Mouse (Mus musculus) neural tube, embryonic 15.5 days (tissue): ENCODE results near the gene Notch3. TPM values are rescaled to one million over a fixed set of nuclear protein-coding genes. Genes with fewer than 3 reads are reported as not detected.

Source experiments
- ATAC-seq: fragments of 200-750 bp; cut with Nextera tagmentation; 2 replicates; pipeline ENCODE4 v1.8.0; 2017; ENCODE audit warnings: mild to moderate bottlenecking, moderate TSS enrichment, moderate library complexity; ENCODE audit not compliant: low FRiP score
- H3K27ac ChIP-seq: fragments of 300-500 bp; sonication (generic); replicated peaks from 2 replicates; pipeline ENCODE4 v1.5.1; 2015; ENCODE audit warnings: mild to moderate bottlenecking, inconsistent platforms
- H3K27me3 ChIP-seq: fragments of 300-500 bp; sonication (generic); replicated peaks from 2 replicates; pipeline ENCODE4 v1.6.1; 2015; ENCODE audit warnings: inconsistent platforms
- H3K36me3 ChIP-seq: fragments of 300-500 bp; sonication (generic); 2 replicates; pipeline ENCODE4 v1.6.1; 2015; ENCODE audit warnings: inconsistent platforms
- H3K4me1 ChIP-seq: fragments of 300-500 bp; sonication (generic); 2 replicates; pipeline ENCODE4 v1.6.1; 2015; ENCODE audit warnings: inconsistent platforms
- H3K4me2 ChIP-seq: fragments of 300-500 bp; sonication (generic); 2 replicates; pipeline ENCODE4 v1.6.1; 2015; ENCODE audit warnings: inconsistent platforms, mild to moderate bottlenecking, moderate library complexity
- H3K4me3 ChIP-seq: fragments of 300-500 bp; sonication (generic); replicated peaks from 2 replicates; pipeline ENCODE4 v1.5.1; 2015; ENCODE audit warnings: mild to moderate bottlenecking, inconsistent platforms
- H3K9ac ChIP-seq: fragments of 300-500 bp; sonication (generic); replicated peaks from 2 replicates; pipeline ENCODE4 v1.6.1; 2015; ENCODE audit warnings: mild to moderate bottlenecking, inconsistent platforms
- H3K9me3 ChIP-seq: fragments of 300-500 bp; sonication (generic); replicated peaks from 2 replicates; pipeline ENCODE4 v1.6.1; 2016; ENCODE audit warnings: inconsistent platforms
- WGBS: fragments of 180-500 bp; shearing (Covaris S2); methylation state at CpG from one replicate; pipeline ENCODE4 v1.1.7; 2015; ENCODE audit warnings: mixed read lengths; 5-methylcytosine and 5-hydroxymethylcytosine counted together
- polyA plus RNA-seq: library from polyadenylated mRNA; unstranded; fragments of >200 nt; fragmentation: Nextera tagmentation; extraction: Ambion mirVana; gene quantifications from 2 replicates; pipeline ENCODE4 v1.2.1, GENCODE M21; 2015

The Notch3 gene
- polyA plus RNA-seq, 1 experiment from 2014 or later = 6.1 TPM

GRCm38 (mm10) chr17:32165266-32165802 lies 1.3 kb downstream of the Notch3 start:
- peak overlapping the region; percentile 64 for H3K9ac ChIP-seq
- peak overlapping the region; percentile 54 for H3K4me3 ChIP-seq
- no peaks in the 10 kb centered on the region for H3K27me3 ChIP-seq
- peaks cover 40% of the 10 kb centered on the region for H3K4me1 ChIP-seq
- H3K27ac ChIP-seq = peak overlapping the region; percentile 80
- peak; percentile 46 for ATAC-seq
- 1% methylated on average over 9 of the region's 9 CpGs for WGBS
- no peaks in the 10 kb centered on the region for H3K36me3 ChIP-seq
- H3K9me3 ChIP-seq = no peaks in the 10 kb centered on the region
- H3K4me2 ChIP-seq = peak overlapping the region; percentile 94

GRCm38 (mm10) chr17:32164780-32165179 lies 1.9 kb downstream of the Notch3 start:
- peaks cover 40% of the 10 kb centered on the region for H3K4me1 ChIP-seq
- ATAC-seq = no peak

GRCm38 (mm10) chr17:32163910-32164650 lies 2.6 kb downstream of the Notch3 start:
- no peak for ATAC-seq
- 54% methylated on average over 6 of the region's 6 CpGs for whole genome bisulfite sequencing
- no peaks in the 10 kb centered on the region for H3K9me3 ChIP-seq
- no peak overlapping the region for H3K4me3 ChIP-seq
- H3K4me1 ChIP-seq = peaks cover 40% of the 10 kb centered on the region
- peak overlapping the region; percentile 90 for H3K4me2 ChIP-seq
- H3K27me3 ChIP-seq = no peaks in the 10 kb centered on the region
- H3K9ac ChIP-seq = no peak overlapping the region
- H3K27ac ChIP-seq = peak overlapping the region; percentile 62
- no peaks in the 10 kb centered on the region for H3K36me3 ChIP-seq

More at GRCm38 (mm10) chr17:32164780-32165179, 1.9 kb downstream of the Notch3 start:
- H3K9ac ChIP-seq = no peak overlapping the region
- 0 out of 2 replicates have a peak overlapping the region, but pooled peaks have one; percentile 94 for H3K4me2 ChIP-seq
- H3K27me3 ChIP-seq = no peaks in the 10 kb centered on the region
- no peak overlapping the region for H3K4me3 ChIP-seq
- peak overlapping the region; percentile 62 for H3K27ac ChIP-seq
- H3K9me3 ChIP-seq = no peaks in the 10 kb centered on the region
- H3K36me3 ChIP-seq = no peaks in the 10 kb centered on the region

GRCm38 (mm10) chr17:32162112-32162850 lies 4.4 kb downstream of the Notch3 start:
- peak overlapping the region; percentile 55 for H3K4me3 ChIP-seq
- peak; percentile 54 for ATAC-seq
- H3K4me1 ChIP-seq = peaks cover 40% of the 10 kb centered on the region
- H3K9me3 ChIP-seq = no peaks in the 10 kb centered on the region
- peak overlapping the region; percentile 60; the same call in 1 of the 2 replicates for H3K27ac ChIP-seq
- H3K27me3 ChIP-seq = no peaks in the 10 kb centered on the region
- peak overlapping the region; percentile 90 for H3K4me2 ChIP-seq
- peak overlapping the region; percentile 51 for H3K9ac ChIP-seq
- 2% methylated on average over 55 of the region's 58 CpGs for WGBS
- H3K36me3 ChIP-seq = no peaks in the 10 kb centered on the region

- H3K9ac ChIP-seq = no peak overlapping the region
- no peaks in the 10 kb centered on the region for H3K9me3 ChIP-seq
- H3K4me1 ChIP-seq = peaks cover 28% of the 10 kb centered on the region
- H3K36me3 ChIP-seq = no peaks in the 10 kb centered on the region
- WGBS = 76% methylated on average over 4 of the region's 4 CpGs
- no peak overlapping the region for H3K27ac ChIP-seq
- H3K27me3 ChIP-seq = no peaks in the 10 kb centered on the region
- no peak overlapping the region for H3K4me3 ChIP-seq
- H3K4me2 ChIP-seq = no peak overlapping the region
- no peak for ATAC-seq
These were observed 5.8 kb downstream of the Notch3 start for GRCm38 (mm10) chr17:32160882-32161281.

- no peaks in the 10 kb centered on the region for H3K27me3 ChIP-seq
- no peak overlapping the region for H3K4me2 ChIP-seq
- no peak for ATAC-seq
- no peaks in the 10 kb centered on the region for H3K9me3 ChIP-seq
- H3K4me3 ChIP-seq = no peak overlapping the region
- H3K9ac ChIP-seq = no peak overlapping the region
- no peaks in the 10 kb centered on the region for H3K36me3 ChIP-seq
- WGBS = 93% methylated on average over 13 of the region's 13 CpGs
- no peak overlapping the region for H3K27ac ChIP-seq
- H3K4me1 ChIP-seq = peaks cover 14% of the 10 kb centered on the region
These were observed 7.8 kb downstream of the Notch3 start for GRCm38 (mm10) chr17:32158841-32159240.

GRCm38 (mm10) chr17:32146718-32147117 lies 19.9 kb downstream of the Notch3 start:
- peaks cover 7% of the 10 kb centered on the region for H3K4me1 ChIP-seq
- H3K36me3 ChIP-seq = no peaks in the 10 kb centered on the region
- H3K9ac ChIP-seq = no peak overlapping the region
- no peak overlapping the region for H3K4me2 ChIP-seq
- no peak overlapping the region for H3K27ac ChIP-seq
- 82% methylated on average over 8 of the region's 8 CpGs for WGBS
- H3K9me3 ChIP-seq = no peaks in the 10 kb centered on the region
- H3K27me3 ChIP-seq = no peaks in the 10 kb centered on the region
- ATAC-seq = no peak
- H3K4me3 ChIP-seq = no peak overlapping the region

- Histone ChIP-seq H3K4me2 (peak overlapping the region; percentile 61), H3K4me3 (peak overlapping the region; percentile 40), H3K27ac (no peak overlapping the region; the same call in 1 of the 2 replicates), H3K4me1 (peaks cover 7% of the 10 kb centered on the region), H3K27me3 (no peaks in the 10 kb centered on the region), H3K9ac (peak overlapping the region; percentile 55), H3K36me3 (peaks cover 5% of the 10 kb centered on the region; the same call in 1 of the 2 replicates), H3K9me3 (no peaks in the 10 kb centered on the region)
- ATAC-seq = peak; percentile 53; the same call in 1 of the 2 replicates
- 21% methylated on average over 39 of the region's 39 CpGs for WGBS
These were observed 23.5 kb downstream of the Notch3 start for GRCm38 (mm10) chr17:32142907-32143854.

- Histone ChIP-seq H3K4me2 (no peak overlapping the region), H3K36me3 (peaks cover 15% of the 10 kb centered on the region), H3K27me3 (no peaks in the 10 kb centered on the region), H3K27ac (no peak overlapping the region), H3K4me1 (peaks cover 7% of the 10 kb centered on the region), H3K4me3 (no peak overlapping the region), H3K9ac (no peak overlapping the region), H3K9me3 (no peaks in the 10 kb centered on the region)
- WGBS = 100% methylated on average over 1 of the region's 1 CpGs
- no peak for ATAC-seq
These were observed 24.4 kb downstream of the Notch3 start for GRCm38 (mm10) chr17:32142234-32142633.

- Histone ChIP-seq H3K9me3 (no peaks in the 10 kb centered on the region), H3K4me2 (no peak overlapping the region), H3K36me3 (peaks cover 10% of the 10 kb centered on the region; the same call in 1 of the 2 replicates), H3K27me3 (no peaks in the 10 kb centered on the region), H3K4me1 (no peaks in the 10 kb centered on the region), H3K4me3 (no peak overlapping the region), H3K9ac (no peak overlapping the region), H3K27ac (no peak overlapping the region)
- no peak; the same call in 1 of the 2 replicates for ATAC-seq
- 96% methylated on average over 16 of the region's 16 CpGs for WGBS
These were observed 33.3 kb downstream of the Notch3 start for GRCm38 (mm10) chr17:32133375-32133774.

GRCm38 (mm10) chr17:32132087-32132486 lies 34.6 kb downstream of the Notch3 start:
- no peaks in the 10 kb centered on the region; the same call in 1 of the 2 replicates for H3K36me3 ChIP-seq
- no peak for ATAC-seq

More at GRCm38 (mm10) chr17:32132087-32132486, 34.6 kb downstream of the Notch3 start:
- 96% methylated on average over 11 of the region's 11 CpGs for WGBS
- Histone ChIP-seq H3K27ac (no peak overlapping the region), H3K4me2 (no peak overlapping the region), H3K9ac (no peak overlapping the region), H3K4me3 (no peak overlapping the region), H3K4me1 (no peaks in the 10 kb centered on the region), H3K27me3 (no peaks in the 10 kb centered on the region), H3K9me3 (no peaks in the 10 kb centered on the region)
